Mouse (Mus musculus) neural tube, embryonic 10.5 days (tissue): ENCODE measurements around the gene Pomgnt2.

Experiments
- DNase-seq: peaks from one replicate; pipeline ENCODE4 v3.0.0-alpha.2; 2017; ENCODE audit warnings: low spot score; ENCODE audit errors: extremely low spot score

The Pomgnt2 gene

GRCm38 (mm10) chr9:121969841-121970381 lies 27.0 kb downstream of the Pomgnt2 start:
- DNase-seq: no peak

DNA sequence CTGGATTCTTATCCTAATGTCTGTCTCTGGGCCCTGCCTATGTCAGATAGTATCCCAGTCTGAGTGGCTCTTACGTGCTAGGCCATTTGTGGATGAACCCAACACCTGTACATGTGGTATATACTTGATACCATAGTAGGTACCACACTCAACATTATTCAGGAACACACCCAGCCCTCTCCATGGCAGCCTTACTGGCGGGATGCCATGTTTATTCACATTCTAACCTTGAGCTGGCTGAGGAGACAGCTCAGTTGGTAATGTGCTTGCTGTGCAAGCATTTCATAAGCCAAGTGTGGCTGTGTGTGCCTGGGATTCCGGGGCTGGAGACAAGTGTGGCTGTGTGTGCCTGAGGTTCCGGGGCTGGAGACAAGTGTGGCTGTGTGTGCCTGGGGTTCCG lies 28.7 kb downstream of the Pomgnt2 start:
- DNase-seq: no peak

GRCm38 (mm10) chr9:121964941-121965340 lies 32.0 kb downstream of the Pomgnt2 start:
- DNase-seq: no peak

DNA sequence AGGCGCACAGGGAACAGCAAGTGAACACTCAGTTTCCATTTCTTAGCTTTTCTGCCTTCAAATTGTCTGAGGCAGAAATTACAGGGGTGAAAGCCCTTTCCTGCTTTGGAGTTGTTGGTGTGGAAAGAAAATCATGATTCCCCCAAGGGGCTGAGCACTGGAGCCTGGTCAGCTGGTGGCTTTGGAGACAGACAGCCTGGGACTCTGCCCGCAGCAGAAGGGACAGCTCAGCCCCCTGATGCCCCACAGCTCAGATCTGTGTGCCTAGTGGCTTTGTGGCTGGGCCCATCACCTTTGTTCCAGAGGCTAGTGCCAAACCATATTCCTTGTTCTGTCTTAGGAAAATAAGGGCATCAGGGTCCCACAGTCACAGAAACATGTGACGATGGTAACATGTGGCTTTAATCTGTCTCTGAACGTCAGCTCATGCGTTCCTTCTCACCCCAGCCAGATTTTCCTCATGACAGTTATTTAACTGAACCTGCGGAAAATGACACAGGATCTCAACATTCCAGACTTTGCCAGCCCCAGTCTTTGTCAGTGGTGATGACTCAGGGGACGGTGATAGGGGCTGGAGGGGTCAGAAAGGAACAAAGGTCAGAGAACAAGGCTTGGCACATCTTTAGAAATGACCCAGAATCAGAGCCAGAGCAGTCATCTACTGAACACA lies 36.8 kb downstream of the Pomgnt2 start:
- no peak for DNase-seq

- no peak for DNase-seq
Measured at GRCm38 (mm10) chr9:121952596-121952995, 44.3 kb downstream of the Pomgnt2 start.

DNA sequence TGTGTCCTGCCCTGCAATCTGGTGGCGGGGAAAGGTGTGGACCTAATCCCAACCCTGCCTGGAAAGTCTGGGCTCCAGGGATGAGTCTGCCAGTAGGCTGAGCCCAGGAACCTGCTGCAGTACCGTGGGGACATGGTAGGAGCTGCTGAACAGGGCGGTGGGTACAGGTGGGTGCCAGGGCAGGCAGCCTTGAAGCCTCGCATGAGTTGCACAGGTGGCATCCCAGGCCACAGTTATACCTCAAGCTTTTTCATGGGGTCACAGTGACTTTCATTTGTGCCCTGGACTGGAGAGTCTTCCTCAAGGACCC lies 45.8 kb downstream of the Pomgnt2 start:
- no peak for DNase-seq

DNA sequence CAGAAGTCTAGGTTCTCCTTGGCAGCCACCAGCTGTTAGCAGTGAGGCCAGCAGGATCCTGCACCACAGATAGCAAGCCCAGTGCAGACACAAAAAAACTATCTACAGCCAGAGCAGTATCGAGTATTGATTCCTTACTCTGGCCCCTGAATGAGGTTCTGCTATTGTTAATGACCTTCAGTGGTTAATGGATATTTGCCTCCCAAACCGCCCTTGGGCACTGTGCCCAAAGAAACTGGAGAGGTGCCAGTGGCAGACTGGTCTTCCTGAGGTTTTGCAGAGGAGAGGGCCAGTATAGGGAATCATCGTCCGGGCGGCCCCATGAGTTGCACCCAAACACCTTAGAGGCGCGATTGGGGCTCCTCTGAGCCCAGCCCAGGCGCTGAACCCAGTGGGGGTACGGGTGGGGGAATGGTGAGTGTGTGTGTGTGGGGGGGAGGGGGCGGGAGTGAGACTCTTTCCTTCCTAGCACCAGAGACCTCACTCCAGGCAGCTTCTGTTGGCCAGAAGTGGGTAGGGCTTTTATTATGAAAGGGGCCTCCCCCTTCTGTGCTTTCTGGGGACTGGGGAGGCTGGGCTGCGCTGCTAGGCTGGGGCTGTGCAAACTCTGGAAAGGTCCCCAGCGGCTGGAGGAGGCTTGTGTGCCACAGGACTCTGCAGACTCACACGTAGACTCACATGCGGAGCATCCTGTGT lies 46.3 kb downstream of the Pomgnt2 start, which contains the start of gene Fam198a:
Gene Fam198a, plus strand, starts transcription at position 571 of the 696 bp plus-strand sequence.
- no peak for DNase-seq

DNA sequence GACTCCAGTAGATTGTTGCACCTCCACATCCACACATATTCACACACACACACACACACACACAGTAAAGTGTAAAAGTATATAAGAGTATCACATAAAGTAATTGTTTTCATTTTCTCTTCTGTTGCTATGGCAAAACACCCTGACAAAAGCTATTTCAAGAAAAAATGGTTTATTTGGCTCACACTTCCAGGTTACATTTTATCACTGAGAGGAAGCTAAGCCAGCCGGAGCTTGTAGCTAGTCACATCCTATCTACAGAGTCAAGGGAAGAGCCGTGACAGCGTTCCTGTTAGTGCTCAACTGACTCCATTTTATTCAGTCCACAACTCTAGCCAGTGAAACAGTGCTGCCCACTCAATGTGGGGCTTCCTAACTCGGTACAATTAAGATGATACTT lies 48.5 kb downstream of the Pomgnt2 start:
- no peak for DNase-seq

DNA sequence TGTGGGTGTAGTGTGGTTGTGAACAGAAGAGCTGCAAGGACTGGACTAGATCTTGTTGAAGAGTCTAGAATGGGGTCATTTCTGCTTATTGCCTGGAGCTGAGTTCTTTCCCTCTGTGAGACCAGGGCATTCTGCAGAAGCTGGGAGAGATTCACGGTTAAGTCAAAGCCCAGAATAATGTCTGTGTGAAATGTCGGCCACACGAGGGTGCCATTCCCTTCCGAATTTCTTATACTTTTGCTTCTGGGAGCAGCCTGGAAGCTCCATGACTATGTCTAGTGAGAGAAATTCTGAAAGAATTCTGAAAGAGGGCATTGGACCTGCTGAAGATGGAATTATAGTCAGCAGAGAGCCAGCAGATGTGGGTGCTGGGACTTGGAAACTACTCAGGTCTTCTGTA lies 49.1 kb downstream of the Pomgnt2 start:
- DNase-seq: peak; percentile 45

- no peak for DNase-seq
Measured at GRCm38 (mm10) chr9:121943628-121944027, 53.3 kb downstream of the Pomgnt2 start.

DNA sequence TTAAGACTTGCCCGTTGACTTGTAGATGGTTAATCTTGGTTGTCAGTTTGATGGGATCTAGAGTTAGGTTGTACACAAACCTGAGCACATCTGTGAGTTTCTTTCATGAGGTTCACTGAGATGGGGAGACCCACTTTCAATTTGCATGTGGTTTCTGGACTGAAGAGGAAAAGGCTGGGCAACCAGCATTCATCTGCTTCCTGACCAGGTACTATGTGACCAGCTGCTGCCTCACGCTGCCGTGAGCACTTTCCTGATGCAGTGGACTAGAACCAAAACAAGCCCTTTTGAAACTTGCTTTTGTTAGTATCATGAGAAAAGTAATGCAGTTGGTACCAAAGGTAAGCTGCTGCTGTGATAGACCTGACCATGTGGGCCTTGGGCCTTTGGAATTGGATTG lies 53.9 kb downstream of the Pomgnt2 start:
- no peak for DNase-seq

DNA sequence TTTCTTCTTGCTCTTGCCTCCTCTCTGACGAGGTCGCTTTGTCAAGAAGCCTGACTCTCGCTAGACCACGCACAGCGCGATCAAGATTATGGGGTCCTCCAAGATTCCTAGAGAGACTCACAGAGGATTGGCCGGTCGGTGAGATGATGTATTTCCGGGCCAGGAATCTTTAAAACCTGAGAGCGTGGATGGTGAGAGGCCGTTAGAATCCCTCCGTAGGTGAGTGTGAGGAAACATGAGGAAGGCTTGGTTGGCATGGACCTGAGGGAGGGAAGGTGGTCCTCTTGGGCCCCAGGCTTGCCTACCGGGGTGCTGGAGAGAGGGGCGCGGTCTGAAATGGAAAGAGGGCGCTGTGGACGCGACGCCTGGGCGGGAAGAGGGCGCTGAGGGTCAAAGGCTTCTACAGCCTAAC lies 59.0 kb downstream of the Pomgnt2 start:
- peak; percentile 34 for DNase-seq

- DNase-seq: no peak
Measured at GRCm38 (mm10) chr9:121937451-121937864, 59.5 kb downstream of the Pomgnt2 start.

GRCm38 (mm10) chr9:121936952-121937351 lies 60.0 kb downstream of the Pomgnt2 start:
- DNase-seq: no peak

GRCm38 (mm10) chr9:121934856-121935255 lies 62.1 kb downstream of the Pomgnt2 start:
- DNase-seq: no peak
